Mouse (Mus musculus): ENCODE results near the gene Rtel1.

- no peak for TF ChIP-seq EP300 (optimal IDR thresholded peaks at IDR 0.05)
- TF ChIP-seq CTCF (IDR thresholded peaks at IDR 0.05; ENCODE audit: low read depth): no peak
Observed at GRCm38 (mm10) chr2:181273829-181274228, 45.7 kb upstream of the Rtel1 start.

Data from stomach, postnatal 0 days (tissue).